Mouse (Mus musculus) neural tube, embryonic 15.5 days (tissue): ENCODE data around the gene Zfp748. TPM values are rescaled to one million over a fixed set of nuclear protein-coding genes. Genes with fewer than 3 reads are reported as not detected.

Experiments
- ATAC-seq: fragments of 200-750 bp; cut with Nextera tagmentation; 2 replicates; pipeline ENCODE4 v1.8.0; 2017; ENCODE audit warnings: mild to moderate bottlenecking, moderate TSS enrichment, moderate library complexity; ENCODE audit not compliant: low FRiP score
- H3K27ac ChIP-seq: fragments of 300-500 bp; sonication (generic); replicated peaks from 2 replicates; pipeline ENCODE4 v1.5.1; 2015; ENCODE audit warnings: mild to moderate bottlenecking, inconsistent platforms
- H3K27me3 ChIP-seq: fragments of 300-500 bp; sonication (generic); replicated peaks from 2 replicates; pipeline ENCODE4 v1.6.1; 2015; ENCODE audit warnings: inconsistent platforms
- H3K36me3 ChIP-seq: fragments of 300-500 bp; sonication (generic); 2 replicates; pipeline ENCODE4 v1.6.1; 2015; ENCODE audit warnings: inconsistent platforms
- H3K4me1 ChIP-seq: fragments of 300-500 bp; sonication (generic); 2 replicates; pipeline ENCODE4 v1.6.1; 2015; ENCODE audit warnings: inconsistent platforms
- H3K4me2 ChIP-seq: fragments of 300-500 bp; sonication (generic); 2 replicates; pipeline ENCODE4 v1.6.1; 2015; ENCODE audit warnings: inconsistent platforms, mild to moderate bottlenecking, moderate library complexity
- H3K4me3 ChIP-seq: fragments of 300-500 bp; sonication (generic); replicated peaks from 2 replicates; pipeline ENCODE4 v1.5.1; 2015; ENCODE audit warnings: mild to moderate bottlenecking, inconsistent platforms
- H3K9ac ChIP-seq: fragments of 300-500 bp; sonication (generic); replicated peaks from 2 replicates; pipeline ENCODE4 v1.6.1; 2015; ENCODE audit warnings: mild to moderate bottlenecking, inconsistent platforms
- H3K9me3 ChIP-seq: fragments of 300-500 bp; sonication (generic); replicated peaks from 2 replicates; pipeline ENCODE4 v1.6.1; 2016; ENCODE audit warnings: inconsistent platforms
- WGBS: fragments of 180-500 bp; shearing (Covaris S2); methylation state at CpG from one replicate; pipeline ENCODE4 v1.1.7; 2015; ENCODE audit warnings: mixed read lengths; 5-methylcytosine and 5-hydroxymethylcytosine counted together
- polyA plus RNA-seq: library from polyadenylated mRNA; unstranded; fragments of >200 nt; fragmentation: Nextera tagmentation; extraction: Ambion mirVana; gene quantifications from 2 replicates; pipeline ENCODE4 v1.2.1, GENCODE M21; 2015

Zfp748 gene
- 13.1 and 13.2 TPM in 2 replicates for polyA plus RNA-seq

GRCm38 (mm10) chr13:67553730-67554129 is at the start of gene Zfp748:
Gene Zfp748, minus strand, starts transcription at chr13:67553830.
- Histone ChIP-seq H3K9me3 (no peaks in the 10 kb centered on the region), H3K4me2 (peak within 1 kb of the TSS; percentile 69), H3K36me3 (no peaks in the 10 kb centered on the region), H3K4me3 (peak within 1 kb of the TSS; percentile 74), H3K4me1 (peaks cover 16% of the 10 kb centered on the region), H3K27ac (peak within 1 kb of the TSS; percentile 85), H3K9ac (peak within 1 kb of the TSS; percentile 76), H3K27me3 (no peaks in the 10 kb centered on the region)
- peak; percentile 12; the same call in 1 of the 2 replicates for ATAC-seq
- 84% methylated on average over 4 of the region's 4 CpGs for WGBS

- no peak for ATAC-seq
- WGBS, result 77% methylated on average over 5 of the region's 5 CpGs
Measured at GRCm38 (mm10) chr13:67572591-67573189, 19.1 kb upstream of the Zfp748 start.

GRCm38 (mm10) chr13:67552505-67553346 is 904 bp downstream of the Zfp748 start:
- peak; percentile 99 for ATAC-seq
- Histone ChIP-seq H3K27me3 (no peaks in the 10 kb centered on the region), H3K4me3 (peak overlapping the region; percentile 74), H3K36me3 (no peaks in the 10 kb centered on the region), H3K4me1 (peaks cover 16% of the 10 kb centered on the region), H3K4me2 (peak overlapping the region; percentile 69), H3K27ac (peak overlapping the region; percentile 85), H3K9ac (peak overlapping the region; percentile 76), H3K9me3 (no peaks in the 10 kb centered on the region)
- WGBS, result under 1% methylated on average over 44 of the region's 44 CpGs

More at GRCm38 (mm10) chr13:67572591-67573189, 19.1 kb upstream of the Zfp748 start:
- Histone ChIP-seq H3K4me2 (no peak overlapping the region), H3K27ac (no peak overlapping the region), H3K4me1 (no peaks in the 10 kb centered on the region), H3K9ac (no peak overlapping the region), H3K4me3 (no peak overlapping the region), H3K27me3 (no peaks in the 10 kb centered on the region), H3K9me3 (no peaks in the 10 kb centered on the region), H3K36me3 (no peaks in the 10 kb centered on the region)

GRCm38 (mm10) chr13:67545941-67546340 is 7.7 kb downstream of the Zfp748 start:
- Histone ChIP-seq H3K36me3 (peaks cover 42% of the 10 kb centered on the region), H3K4me1 (no peaks in the 10 kb centered on the region), H3K4me2 (no peak overlapping the region), H3K9ac (no peak overlapping the region), H3K27me3 (no peaks in the 10 kb centered on the region), H3K4me3 (no peak overlapping the region), H3K9me3 (no peaks in the 10 kb centered on the region), H3K27ac (no peak overlapping the region)
- WGBS, result 73% methylated on average over 1 of the region's 1 CpGs
- no peak for ATAC-seq

- Histone ChIP-seq H3K4me1 (peaks cover 26% of the 10 kb centered on the region), H3K4me3 (no peak overlapping the region), H3K27ac (no peak overlapping the region), H3K27me3 (no peaks in the 10 kb centered on the region), H3K9ac (no peak overlapping the region), H3K36me3 (no peaks in the 10 kb centered on the region), H3K4me2 (no peak overlapping the region), H3K9me3 (no peaks in the 10 kb centered on the region)
- no peak for ATAC-seq
- 64% methylated on average over 3 of the region's 3 CpGs for WGBS
Measured at GRCm38 (mm10) chr13:67527049-67527730, 26.4 kb downstream of the Zfp748 start.

- Histone ChIP-seq H3K27me3 (no peaks in the 10 kb centered on the region), H3K9ac (peak within 1 kb of the TSS; percentile 87), H3K4me2 (peak within 1 kb of the TSS; percentile 78), H3K9me3 (no peaks in the 10 kb centered on the region), H3K27ac (peak within 1 kb of the TSS; percentile 86), H3K4me1 (peaks cover 26% of the 10 kb centered on the region), H3K36me3 (no peaks in the 10 kb centered on the region), H3K4me3 (peak within 1 kb of the TSS; percentile 97)
- ATAC-seq, result peak; percentile 99
- WGBS, result under 1% methylated on average over 27 of the region's 27 CpGs
Measured at GRCm38 (mm10) chr13:67525753-67526410, 27.7 kb downstream of the Zfp748 start, which contains the start of the genes Gm26965 and Zfp87. Gene Gm26965, minus strand, starts transcription at chr13:67526151. Gene Zfp87, minus strand, starts transcription at chr13:67526177.

- ATAC-seq, result peak; percentile 28; the same call in 1 of the 2 replicates
- Histone ChIP-seq H3K4me3 (no peak overlapping the region), H3K27ac (no peak overlapping the region), H3K36me3 (peaks cover 8% of the 10 kb centered on the region), H3K27me3 (no peaks in the 10 kb centered on the region), H3K4me1 (peaks cover 14% of the 10 kb centered on the region), H3K9ac (no peak overlapping the region), H3K4me2 (peak overlapping the region; percentile 86), H3K9me3 (no peaks in the 10 kb centered on the region)
- WGBS, result 85% methylated on average over 1 of the region's 1 CpGs
Measured at GRCm38 (mm10) chr13:67500908-67501307, 52.7 kb downstream of the Zfp748 start.

- peak; percentile 98 for ATAC-seq
- peaks cover 13% of the 10 kb centered on the region for H3K36me3 ChIP-seq
- H3K9me3 ChIP-seq, result no peaks in the 10 kb centered on the region
- H3K4me1 ChIP-seq, result peaks cover 14% of the 10 kb centered on the region
- peak within 1 kb of the TSS; percentile 60 for H3K27ac ChIP-seq
- no peaks in the 10 kb centered on the region for H3K27me3 ChIP-seq
- H3K9ac ChIP-seq, result peak within 1 kb of the TSS; percentile 62
- under 1% methylated on average over 22 of the region's 22 CpGs for WGBS
- peak within 1 kb of the TSS; percentile 86 for H3K4me2 ChIP-seq
- H3K4me3 ChIP-seq, result peak within 1 kb of the TSS; percentile 84
Measured at GRCm38 (mm10) chr13:67500084-67500719, 53.4 kb downstream of the Zfp748 start, which contains the start of gene Zfp58. Gene Zfp58, minus strand, starts transcription at chr13:67500555.

- Histone ChIP-seq H3K9me3 (peaks cover 5% of the 10 kb centered on the region; the same call in 1 of the 2 replicates), H3K36me3 (peaks cover 55% of the 10 kb centered on the region)
- WGBS, result 93% methylated on average over 1 of the region's 1 CpGs
Measured at GRCm38 (mm10) chr13:67495631-67496030, 58.0 kb downstream of the Zfp748 start.

More at GRCm38 (mm10) chr13:67495631-67496030, 58.0 kb downstream of the Zfp748 start:
- no peak for ATAC-seq
- Histone ChIP-seq H3K4me2 (no peak overlapping the region), H3K4me1 (peaks cover 12% of the 10 kb centered on the region), H3K4me3 (no peak overlapping the region), H3K27ac (no peak overlapping the region), H3K27me3 (no peaks in the 10 kb centered on the region), H3K9ac (no peak overlapping the region)
